Mouse (Mus musculus): ENCODE measurements around the gene Narf. TPM values are rescaled to one million over a fixed set of nuclear protein-coding genes. Genes with fewer than 3 reads are reported as not detected.

The Narf gene
- 10 to 100 TPM; 21.9 to 31.5 TPM for polyA plus RNA-seq (2017; shearing (Covaris generic))

GRCm38 (mm10) chr11:121236564-121237344 is at the start of gene Narf:
TSS of gene Narf (plus strand) at chr11:121237253.

GRCm38 (mm10) chr11:121204161-121205006 is 32.7 kb upstream of the Narf start, which contains the start of the genes Hexdc and Ogfod3:
TSS of gene Hexdc (plus strand) at chr11:121204433.
TSS of gene Ogfod3 (minus strand) at chr11:121204711.

GRCm38 (mm10) chr11:121229018-121229439 is 8.0 kb upstream of the Narf start, which contains the start of gene Cybc1:
TSS of gene Cybc1 (minus strand) at chr11:121229322.

GRCm38 (mm10) chr11:121259160-121260100 is 22.4 kb downstream of the Narf start, which contains the start of gene Foxk2:
TSS of gene Foxk2 (plus strand) at chr11:121259990.

Other genes with a start within 250 kb of the Narf start
- gene Csnk1d, start 245.9 kb upstream of the Narf start, polyA plus RNA-seq (2017; shearing (Covaris generic)) = 100 to 1,000 TPM; 149 TPM
- 10 to 100 TPM; 74.6 to 85.2 TPM for gene Cd7, start 197.8 kb upstream of the Narf start, polyA plus RNA-seq (2017; shearing (Covaris generic))
- gene Sectm1b, start 173.7 kb upstream of the Narf start, polyA plus RNA-seq (2017; shearing (Covaris generic)) = not detected
- gene Sectm1a, start 156.0 kb upstream of the Narf start, polyA plus RNA-seq (2017; shearing (Covaris generic)) = not detected
- gene Tex19.2, start 118.6 kb upstream of the Narf start, polyA plus RNA-seq (2017; shearing (Covaris generic)) = 1 to 10 TPM in 1 of 2 experiments, not detected in 1; 1.9 TPM
- gene Tex19.1, start 91.1 kb upstream of the Narf start, polyA plus RNA-seq (2017; shearing (Covaris generic)) = not detected
- under 1 TPM in 1 of 2 experiments, not detected in 1; 0.98 TPM for gene Uts2r, start 77.0 kb upstream of the Narf start, polyA plus RNA-seq (2017; shearing (Covaris generic))
- 1 to 10 TPM; 2.6 to 3.7 TPM for gene Hexdc, start 32.8 kb upstream of the Narf start, polyA plus RNA-seq (2017; shearing (Covaris generic))
- gene Ogfod3, start 32.5 kb upstream of the Narf start, polyA plus RNA-seq (2017; shearing (Covaris generic)) = 10 to 100 TPM in 1 of 2 experiments, 1 to 10 TPM in 1; 5.7 to 13.2 TPM
- gene Cybc1, start 7.9 kb upstream of the Narf start, polyA plus RNA-seq (2017; shearing (Covaris generic)) = 100 to 1,000 TPM; 108 to 143 TPM
- gene Foxk2, start 22.7 kb downstream of the Narf start, polyA plus RNA-seq (2017; shearing (Covaris generic)) = 10 to 100 TPM; 17.4 to 20.9 TPM
- gene Wdr45b, start 117.2 kb downstream of the Narf start, polyA plus RNA-seq (2017; shearing (Covaris generic)) = 10 to 100 TPM; 37.7 to 43.6 TPM
- gene Rab40b, start 151.0 kb downstream of the Narf start, polyA plus RNA-seq (2017; shearing (Covaris generic)) = 1 to 10 TPM in 1 of 2 experiments, under 1 TPM in 1; 0.22 to 1.5 TPM
- gene Fn3krp, start 184.1 kb downstream of the Narf start, polyA plus RNA-seq (2017; shearing (Covaris generic)) = under 1 TPM; 0.29 to 0.92 TPM
- under 1 TPM in 1 of 2 experiments, not detected in 1; 0.45 TPM for gene Fn3k, start 197.7 kb downstream of the Narf start, polyA plus RNA-seq (2017; shearing (Covaris generic))
- gene Tbcd, start 214.7 kb downstream of the Narf start, polyA plus RNA-seq (2017; shearing (Covaris generic)) = 10 to 100 TPM; 42.8 to 48.2 TPM

Data from inflammation-experienced regulatory T-cells (primary cell).